Mouse (Mus musculus) cerebellum, adult 2 months (tissue): Measurements from ENCODE around the gene Amigo2. TPM values are rescaled to one million over a fixed set of nuclear protein-coding genes. Genes with fewer than 3 reads are reported as not detected.

Source experiments
- DNase-seq, 2 experiments: peaks; one replicate each; pipeline ENCODE4 v3.0.0; 2021
- H3K27ac ChIP-seq: fragments of 200-500 bp; 2 replicates; pipeline ENCODE4 v1.5.1; 2012; ENCODE audit warnings: low read length, control low read depth, inconsistent platforms; ENCODE audit not compliant: insufficient read depth
- H3K27me3 ChIP-seq: fragments of 200-500 bp; 2 replicates; pipeline ENCODE4 v1.6.1; 2012; ENCODE audit warnings: inconsistent platforms, mild to moderate bottlenecking, low read length, moderate library complexity; ENCODE audit not compliant: control insufficient read depth, insufficient read depth
- H3K4me1 ChIP-seq: fragments of 200-500 bp; 2 replicates; pipeline ENCODE4 v1.6.1; 2011; ENCODE audit warnings: low read length; ENCODE audit not compliant: control insufficient read depth, insufficient read depth
- H3K4me3 ChIP-seq: fragments of 200-500 bp; replicated peaks from 2 replicates; pipeline ENCODE3; 2011; ENCODE audit warnings: mild to moderate bottlenecking, low read depth, low read length, control low read depth; ENCODE audit not compliant: insufficient read depth
- CTCF ChIP-seq: fragments of 200-500 bp; IDR thresholded peaks from 2 replicates; pipeline ENCODE4 v1.5.1; 2011; ENCODE audit warnings: low read depth, mild to moderate bottlenecking, control low read depth, low read length, moderate library complexity, borderline replicate concordance; ENCODE audit not compliant: insufficient read depth
- POLR2A ChIP-seq: fragments of 200-500 bp; IDR thresholded peaks from 2 replicates; pipeline ENCODE4 v1.6.1; 2011; ENCODE audit warnings: low read length, control low read depth, borderline replicate concordance; ENCODE audit not compliant: insufficient read depth
- WGBS: fragments of 180-500 bp; shearing (Covaris S2); methylation state at CpG from one replicate; pipeline ENCODE4 v1.1.7; 2018; 5-methylcytosine and 5-hydroxymethylcytosine counted together
- polyA plus RNA-seq: library from polyadenylated mRNA; depleted of rRNA; stranded (reverse); fragments of >200 nt; gene quantifications from 2 replicates; pipeline ENCODE4 v1.2.3, GENCODE M21; 2012

Gene Amigo2
- polyA plus RNA-seq, 1 experiment, result 6.1 TPM

DNA sequence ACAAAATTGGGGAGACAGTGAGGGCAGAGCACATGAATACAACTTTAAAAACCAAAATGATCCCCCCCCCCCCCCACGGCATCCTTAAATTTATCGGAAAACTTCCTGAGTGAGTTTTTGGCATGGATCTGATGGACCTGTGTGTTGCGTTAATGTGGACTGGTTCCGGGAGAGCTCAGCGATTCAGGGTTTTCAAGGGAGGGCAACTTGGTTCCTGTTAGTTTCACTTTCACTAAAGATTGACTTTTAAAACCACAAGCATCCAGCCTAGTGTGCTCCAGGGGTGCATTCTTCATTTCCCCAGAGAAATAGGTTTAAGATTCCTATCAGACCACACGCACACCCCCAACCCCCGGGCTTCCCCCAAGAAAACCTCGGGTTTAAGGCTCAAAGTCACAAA is 1.2 kb upstream of the Amigo2 start:
- DNase-seq, result no peak
- no peak for TF ChIP-seq POLR2A
- TF ChIP-seq CTCF, result no peak
- Histone ChIP-seq H3K27me3 (peaks cover 2% of the 10 kb centered on the region; the same call in 1 of the 2 replicates), H3K4me1 (no peaks in the 10 kb centered on the region), H3K27ac (no peak overlapping the region), H3K4me3 (peak overlapping the region; percentile 40)
- WGBS, result 26% methylated on average over 8 of the region's 8 CpGs

DNA sequence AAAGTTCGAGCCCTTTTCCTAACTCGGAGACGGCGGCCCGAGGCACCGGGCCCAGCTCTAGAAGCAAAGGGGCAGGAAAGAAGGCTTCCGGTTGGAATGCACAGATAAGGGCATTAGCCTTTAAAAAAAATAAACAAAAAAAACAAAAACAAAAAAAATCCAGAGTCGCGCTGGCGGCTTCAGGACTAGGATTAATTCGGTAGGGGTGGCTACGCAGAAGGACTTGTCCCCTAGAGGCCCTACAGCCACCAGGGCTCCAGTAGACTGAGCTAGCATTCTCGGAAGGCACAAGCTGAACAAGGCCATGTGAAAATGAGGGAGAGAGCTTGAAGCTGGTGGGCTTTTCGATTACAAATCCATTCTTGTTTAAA is 689 bp upstream of the Amigo2 start:
- under 1% methylated on average over 14 of the region's 14 CpGs for WGBS
- peak overlapping the region; percentile 40 for H3K4me3 ChIP-seq
- no peak for DNase-seq
- peaks cover 2% of the 10 kb centered on the region; the same call in 1 of the 2 replicates for H3K27me3 ChIP-seq
- H3K4me1 ChIP-seq, result no peaks in the 10 kb centered on the region
- H3K27ac ChIP-seq, result no peak overlapping the region
- TF ChIP-seq POLR2A (no peak), CTCF (no peak)

DNA sequence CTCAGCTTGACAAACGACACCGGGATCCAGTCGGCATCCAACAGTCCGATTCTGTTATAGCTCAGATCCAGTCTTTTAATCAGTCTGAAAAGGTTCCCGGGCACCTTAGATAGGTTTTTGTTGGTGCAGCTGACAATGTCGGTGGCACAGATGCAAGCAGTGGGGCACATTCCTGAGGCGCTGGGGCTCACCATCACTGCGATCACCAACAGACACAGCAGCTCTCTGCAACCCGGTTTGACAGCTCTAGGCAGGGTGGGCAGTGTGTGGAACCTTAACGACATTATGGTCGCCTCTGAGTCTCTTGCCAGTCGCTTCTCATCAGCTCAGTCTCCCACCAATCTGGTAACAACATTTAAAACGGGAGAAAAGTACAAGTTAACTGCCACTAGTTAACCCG is 831 bp downstream of the Amigo2 start:
- Histone ChIP-seq H3K4me1 (no peaks in the 10 kb centered on the region), H3K4me3 (no peak overlapping the region), H3K27ac (no peak overlapping the region), H3K27me3 (peaks cover 2% of the 10 kb centered on the region; the same call in 1 of the 2 replicates)
- DNase-seq, result no peak
- 23% methylated on average over 14 of the region's 14 CpGs for WGBS
- TF ChIP-seq CTCF (no peak), POLR2A (no peak)

- TF ChIP-seq POLR2A (no peak), CTCF (no peak)
- Histone ChIP-seq H3K27me3 (peaks cover 2% of the 10 kb centered on the region; the same call in 1 of the 2 replicates), H3K4me3 (no peak overlapping the region), H3K4me1 (no peaks in the 10 kb centered on the region), H3K27ac (no peak overlapping the region)
- 90% methylated on average over 18 of the region's 18 CpGs for WGBS
- no peak for DNase-seq
Measured at GRCm38 (mm10) chr15:97245392-97245791, 1.7 kb downstream of the Amigo2 start.

DNA sequence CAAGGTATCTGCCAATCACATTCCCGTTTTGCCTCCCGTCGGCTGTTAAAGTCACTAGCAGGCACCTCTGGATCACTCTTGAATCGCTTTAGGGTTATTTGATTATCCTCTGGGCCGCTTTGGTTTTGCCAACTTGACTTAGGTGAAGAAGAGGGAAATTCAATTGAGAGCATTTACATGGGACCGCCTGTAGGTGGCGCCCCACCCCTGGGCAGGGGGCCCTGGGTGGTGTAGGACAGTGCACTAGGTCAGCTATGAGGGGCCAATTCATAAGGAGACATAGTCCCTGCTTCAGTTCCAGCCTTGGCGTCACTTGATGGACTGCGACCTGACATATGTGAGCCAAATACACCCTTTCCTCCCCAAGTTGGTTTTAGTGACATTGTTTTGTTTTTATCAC is 10.1 kb downstream of the Amigo2 start:
- TF ChIP-seq POLR2A (no peak), CTCF (peak; percentile 48; the same call in 1 of the 2 replicates)
- H3K4me3 ChIP-seq, result no peak overlapping the region
- H3K27me3 ChIP-seq, result no peaks in the 10 kb centered on the region; the same call in 1 of the 2 replicates
- no peak overlapping the region for H3K27ac ChIP-seq
- H3K4me1 ChIP-seq, result no peaks in the 10 kb centered on the region
- 50% methylated on average over 9 of the region's 9 CpGs for WGBS
- no peak for DNase-seq

DNA sequence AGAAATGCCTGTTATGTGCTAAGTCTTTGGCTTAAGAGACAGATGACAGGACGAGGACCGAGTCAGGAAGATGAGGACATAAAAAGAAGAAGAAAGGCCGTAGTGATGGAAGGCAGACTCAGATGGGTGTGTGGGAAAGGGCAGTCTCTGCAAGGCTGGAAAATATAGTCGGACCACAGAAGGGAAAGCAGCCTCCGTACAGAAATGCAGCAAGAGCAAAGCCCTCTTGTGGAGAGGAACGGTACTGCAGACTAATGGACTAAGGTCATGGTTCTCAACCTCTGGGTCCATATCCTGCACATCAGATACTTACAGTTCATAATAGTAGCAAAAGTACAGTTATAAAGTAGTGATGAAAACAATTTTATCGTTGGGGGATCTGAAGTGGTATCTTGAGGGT is 11.9 kb downstream of the Amigo2 start:
- H3K4me3 ChIP-seq, result no peak overlapping the region
- no peaks in the 10 kb centered on the region for H3K4me1 ChIP-seq
- TF ChIP-seq POLR2A, result no peak
- TF ChIP-seq CTCF, result peak; percentile 69
- peak; percentile 15 to 23 for DNase-seq
- no peaks in the 10 kb centered on the region; the same call in 1 of the 2 replicates for H3K27me3 ChIP-seq
- no peak overlapping the region for H3K27ac ChIP-seq
- 27% methylated on average over 7 of the region's 7 CpGs for WGBS

- H3K27ac ChIP-seq, result no peak overlapping the region
- no peaks in the 10 kb centered on the region; the same call in 1 of the 2 replicates for H3K27me3 ChIP-seq
- H3K4me3 ChIP-seq, result no peak overlapping the region
- H3K4me1 ChIP-seq, result no peaks in the 10 kb centered on the region
- TF ChIP-seq CTCF (no peak), POLR2A (no peak)
- DNase-seq, result no peak
- 93% methylated on average over 6 of the region's 6 CpGs for WGBS
Measured at GRCm38 (mm10) chr15:97234076-97234475, 13.0 kb downstream of the Amigo2 start.

GRCm38 (mm10) chr15:97229494-97230077 is 17.5 kb downstream of the Amigo2 start:
- TF ChIP-seq POLR2A, result no peak
- TF ChIP-seq CTCF, result no peak
- H3K4me3 ChIP-seq, result no peak overlapping the region
- no peak for DNase-seq
- 70% methylated on average over 11 of the region's 11 CpGs for WGBS
- H3K27me3 ChIP-seq, result no peaks in the 10 kb centered on the region
- H3K27ac ChIP-seq, result no peak overlapping the region
- no peaks in the 10 kb centered on the region for H3K4me1 ChIP-seq
